Mouse (Mus musculus) B cell, adult 2 months (primary cell): Measurements from ENCODE around the gene Gp9.
"Not testable (repeated sequence)": the region's sequence is repeated elsewhere in the genome, so short reads cannot be mapped to it uniquely, and the experiment has no call there.

ENCODE experiments used
- DNase-seq, 2 experiments: peaks; one replicate each; pipeline ENCODE4 v3.0.0; 2022

Gp9 gene

DNA sequence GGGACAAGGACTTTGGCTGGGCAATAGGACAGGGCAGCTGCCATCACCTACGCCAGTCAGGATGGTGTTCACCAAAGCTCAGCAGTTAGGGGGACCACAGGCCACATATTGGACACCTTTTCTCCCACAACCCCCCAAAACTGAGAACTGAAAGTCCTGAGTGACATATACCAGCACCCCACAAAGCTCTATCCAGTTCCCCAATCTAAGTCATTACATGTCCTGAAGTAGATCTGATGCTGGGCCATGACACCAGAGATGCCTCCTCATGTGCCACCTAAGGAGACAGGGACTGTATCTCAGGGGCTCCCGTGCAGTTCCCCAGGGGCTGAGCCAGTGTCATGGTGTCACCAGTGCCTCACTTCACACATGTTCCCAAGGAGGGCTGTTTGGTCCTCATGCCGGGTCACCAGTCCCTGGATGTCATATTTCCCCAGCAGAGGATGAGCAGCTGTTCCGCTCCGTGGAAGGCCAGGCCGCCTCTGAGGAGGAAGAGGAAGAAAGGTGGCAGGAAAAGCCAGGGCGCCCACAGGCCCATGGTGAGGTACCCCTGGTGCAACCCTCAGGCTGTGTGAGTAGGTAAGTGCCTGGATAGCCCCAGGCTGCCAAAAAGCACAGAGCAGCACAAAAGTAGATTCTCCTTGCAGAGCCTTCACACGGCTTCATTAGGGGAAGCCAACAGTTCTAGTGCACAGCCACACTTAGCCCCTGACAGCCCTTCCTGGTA, 27.5 kb upstream of the Gp9 start:
- no peak for DNase-seq

GRCm38 (mm10) chr6:87751574-87751973, 26.3 kb upstream of the Gp9 start:
- DNase-seq: no peak

GRCm38 (mm10) chr6:87755196-87755595, 22.7 kb upstream of the Gp9 start:
- no peak for DNase-seq

- no peak for DNase-seq
Observed at GRCm38 (mm10) chr6:87756896-87757295, 21.0 kb upstream of the Gp9 start.

DNA sequence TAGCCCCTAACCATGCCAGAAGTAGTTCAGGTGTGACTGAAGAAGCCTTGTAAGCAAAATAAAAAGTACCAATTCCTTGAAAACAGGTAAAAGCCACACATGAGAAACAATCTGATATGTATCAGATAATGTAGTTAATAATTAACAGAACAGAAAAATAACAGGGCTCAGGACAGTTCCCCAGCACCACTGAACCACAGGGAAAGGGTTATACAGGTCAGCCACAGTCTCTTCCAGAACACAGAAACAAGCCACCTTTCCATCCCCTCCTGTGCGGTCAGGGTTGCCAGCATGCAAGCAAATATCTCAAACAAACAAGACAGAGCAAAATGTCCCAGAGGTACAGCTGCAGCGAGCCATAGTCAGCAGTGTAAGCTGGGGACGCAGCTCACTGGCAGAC, 18.5 kb upstream of the Gp9 start:
- DNase-seq: no peak

DNA sequence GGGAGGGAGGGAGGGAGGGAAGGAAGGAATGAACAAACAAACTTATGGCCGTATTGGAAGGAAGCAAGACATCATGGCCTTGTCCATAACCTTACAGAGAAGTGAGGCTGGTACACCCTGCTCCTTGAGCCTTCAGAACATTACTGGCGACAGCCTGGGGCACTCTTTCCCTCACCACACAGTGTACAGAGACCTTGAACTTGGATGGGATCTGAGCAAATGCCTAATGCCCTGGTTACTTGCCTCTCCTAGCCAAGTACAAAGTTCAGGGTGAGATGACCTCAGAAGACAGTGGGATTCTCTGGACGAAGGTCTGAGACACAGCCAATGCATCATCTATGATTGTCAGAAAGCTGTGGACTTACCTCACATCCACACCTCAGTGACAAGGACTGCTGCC, 18.0 kb upstream of the Gp9 start:
- DNase-seq: no peak

- no peak for DNase-seq
Observed at GRCm38 (mm10) chr6:87762161-87762560, 15.7 kb upstream of the Gp9 start.

DNA sequence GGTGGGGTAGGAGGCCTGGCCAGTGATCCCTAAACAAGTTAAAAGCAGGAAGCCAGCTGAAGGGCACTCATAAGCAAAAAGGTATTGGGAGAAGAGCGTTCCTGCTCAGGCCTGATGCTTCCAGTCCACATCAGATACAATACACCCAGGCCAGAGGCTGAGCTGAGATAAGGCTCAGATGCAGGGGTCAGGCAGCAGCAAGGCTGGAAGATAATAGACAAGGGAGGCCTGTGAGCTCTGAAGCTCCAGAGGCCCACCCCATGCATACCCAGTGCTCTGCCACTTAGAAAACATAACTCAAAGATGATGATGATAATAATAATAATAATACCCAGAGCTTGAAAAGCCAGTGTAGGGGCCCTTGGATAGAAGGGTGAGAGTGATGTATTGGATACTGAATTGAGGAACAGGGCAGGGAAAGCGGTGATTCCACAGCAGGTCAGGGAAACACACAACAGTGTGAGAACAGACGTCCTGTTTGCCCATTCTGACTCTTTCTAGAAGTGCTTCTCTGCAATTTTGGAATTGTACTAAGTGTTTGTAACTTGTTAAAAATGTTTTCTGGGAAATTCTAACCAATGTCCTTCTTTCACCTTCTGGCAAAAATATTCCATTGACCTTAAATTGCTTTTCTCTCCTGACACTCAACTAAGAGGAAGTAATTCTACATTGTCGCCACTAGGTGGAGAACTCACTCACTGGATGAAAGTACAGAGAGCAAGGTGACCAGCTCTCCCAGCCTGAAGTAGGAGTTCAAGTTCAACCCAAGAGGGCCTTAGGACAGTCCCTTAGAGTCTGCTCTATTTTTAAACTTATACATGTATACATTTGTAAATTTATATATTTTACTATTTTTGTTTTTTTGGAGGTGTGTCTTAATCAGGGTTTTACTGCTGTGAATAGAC, 14.2 kb upstream of the Gp9 start:
- DNase-seq: peak; percentile 27 to 40

GRCm38 (mm10) chr6:87764296-87764695, 13.6 kb upstream of the Gp9 start:
- DNase-seq: not testable (repeated sequence)

DNA sequence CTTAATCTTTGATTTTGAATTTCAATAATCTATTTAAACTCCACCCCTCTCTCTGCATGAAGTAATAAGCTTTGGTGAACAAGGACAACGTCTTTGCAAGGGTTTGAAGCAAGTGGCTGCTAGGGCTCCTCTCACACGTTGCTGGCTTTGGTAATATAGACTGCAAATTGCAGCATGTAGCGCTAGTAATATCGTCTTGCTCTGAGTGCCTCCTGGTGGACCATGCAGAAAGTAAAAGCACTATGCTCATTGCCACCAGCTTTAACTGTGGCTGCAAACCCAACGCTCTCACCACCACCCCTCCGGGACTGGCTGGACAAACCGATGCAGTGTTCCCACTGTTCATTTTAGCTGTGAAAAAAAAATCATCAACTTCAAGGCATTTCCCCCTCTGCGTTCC, 7.2 kb upstream of the Gp9 start:
- no peak for DNase-seq

DNA sequence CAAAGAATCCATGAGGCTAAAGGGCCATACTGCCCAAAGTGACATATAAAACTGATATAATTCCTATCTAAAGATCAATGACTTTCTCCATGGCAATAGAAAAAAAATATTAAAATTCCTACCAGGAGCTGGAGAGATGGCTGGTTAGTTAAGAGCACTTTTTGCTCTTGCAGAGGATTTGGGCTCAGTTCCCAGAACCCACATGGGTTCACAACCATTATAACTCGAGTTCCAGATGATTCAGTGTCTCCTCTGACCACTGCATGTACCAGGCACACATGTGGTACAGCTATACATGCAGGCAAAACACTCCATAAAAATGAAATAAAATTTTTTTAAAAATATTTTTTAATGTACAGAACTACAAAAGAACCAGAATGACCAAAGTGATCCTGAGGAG, 3.4 kb upstream of the Gp9 start:
- DNase-seq: no peak

GRCm38 (mm10) chr6:87774909-87775308, 3.0 kb upstream of the Gp9 start:
- DNase-seq: no peak

GRCm38 (mm10) chr6:87775588-87776245, 2.2 kb upstream of the Gp9 start:
- DNase-seq: no peak

GRCm38 (mm10) chr6:87776663-87777062, 1.2 kb upstream of the Gp9 start:
- no peak for DNase-seq

GRCm38 (mm10) chr6:87778294-87779173, 662 bp downstream of the Gp9 start:
- no peak for DNase-seq

DNA sequence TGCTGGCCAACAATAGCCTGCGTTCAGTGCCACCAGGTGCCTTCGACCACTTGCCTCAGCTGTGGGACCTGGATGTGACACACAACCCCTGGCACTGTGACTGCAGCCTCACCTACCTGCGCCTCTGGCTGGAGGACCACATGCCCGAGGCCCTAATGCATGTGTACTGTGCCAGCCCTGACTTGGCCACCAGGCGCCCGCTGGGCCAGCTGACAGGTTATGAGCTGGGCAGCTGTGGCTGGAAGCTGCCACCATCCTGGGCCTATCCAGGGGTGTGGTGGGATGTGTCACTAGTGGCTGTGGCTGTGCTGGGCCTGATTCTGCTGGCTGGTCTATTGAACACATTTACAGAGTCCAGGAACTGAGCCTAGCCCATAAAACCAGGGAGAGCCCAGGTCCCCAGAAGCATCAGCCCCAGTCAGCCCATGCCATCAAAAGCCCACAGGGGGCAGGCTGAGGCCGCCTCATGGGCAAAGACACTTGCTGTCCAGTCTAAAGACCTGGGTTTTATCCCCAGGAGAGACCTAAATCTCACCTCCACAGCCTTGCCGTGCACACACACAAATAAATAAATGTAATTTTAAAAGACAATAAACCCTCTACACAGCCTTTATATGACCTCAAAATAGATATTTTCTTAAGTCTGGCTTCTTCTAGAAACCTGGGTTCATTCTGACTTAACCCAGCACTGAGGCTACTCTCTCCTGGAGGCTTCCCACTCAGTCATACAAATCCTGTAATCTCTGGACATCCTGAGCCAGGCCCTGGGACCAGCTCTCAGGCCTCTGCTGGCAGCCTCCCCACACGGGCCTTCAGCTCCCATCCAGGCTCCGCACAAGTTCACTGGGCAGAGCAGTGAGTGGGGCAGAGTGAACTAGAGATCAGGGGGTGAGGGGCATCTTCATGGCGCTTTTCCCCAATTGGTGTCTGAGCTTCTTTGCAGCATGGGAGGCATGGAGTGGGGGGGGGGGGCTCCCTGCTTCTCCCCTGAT, 1.6 kb downstream of the Gp9 start:
- DNase-seq: peak in 1 of 2 experiments; percentile 25

DNA sequence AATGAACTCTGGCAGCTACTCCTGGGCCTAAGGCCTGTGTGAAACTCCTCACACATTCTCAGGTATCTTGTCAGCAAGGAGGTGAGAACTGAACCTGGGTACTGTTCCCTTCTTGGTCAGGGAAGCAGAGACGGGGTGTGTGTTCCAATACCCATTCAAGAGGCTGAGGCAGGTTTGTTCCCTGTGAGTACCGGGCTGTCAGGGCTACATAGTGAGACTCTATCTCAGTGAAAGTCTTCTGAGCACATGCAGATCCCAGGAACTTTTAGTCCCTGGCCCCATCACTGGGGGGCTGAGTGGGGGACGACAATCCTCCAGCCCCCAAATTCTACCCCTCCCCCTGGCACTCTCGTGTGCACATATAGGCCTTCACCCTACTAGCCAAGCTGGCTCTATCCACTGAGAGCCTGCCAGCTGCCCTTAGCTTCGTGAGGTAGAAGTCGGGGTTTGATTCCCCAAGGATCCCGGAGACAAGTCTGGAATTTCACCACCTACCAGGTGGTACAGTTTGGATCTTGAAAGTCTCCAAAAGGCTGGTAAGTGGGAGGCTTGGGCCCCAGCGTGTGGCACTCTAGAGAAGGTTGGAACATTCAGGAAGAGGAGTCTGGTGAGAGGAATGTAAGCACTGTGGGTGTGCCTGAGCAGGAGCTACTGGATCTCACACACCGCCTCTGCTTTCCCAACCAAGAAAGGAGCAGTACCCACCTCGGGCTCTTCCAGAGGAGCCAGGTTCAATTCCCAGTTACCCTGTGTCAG, 2.9 kb downstream of the Gp9 start:
- DNase-seq: no peak

- DNase-seq: no peak
Observed at GRCm38 (mm10) chr6:87784033-87784432, 6.2 kb downstream of the Gp9 start.

DNA sequence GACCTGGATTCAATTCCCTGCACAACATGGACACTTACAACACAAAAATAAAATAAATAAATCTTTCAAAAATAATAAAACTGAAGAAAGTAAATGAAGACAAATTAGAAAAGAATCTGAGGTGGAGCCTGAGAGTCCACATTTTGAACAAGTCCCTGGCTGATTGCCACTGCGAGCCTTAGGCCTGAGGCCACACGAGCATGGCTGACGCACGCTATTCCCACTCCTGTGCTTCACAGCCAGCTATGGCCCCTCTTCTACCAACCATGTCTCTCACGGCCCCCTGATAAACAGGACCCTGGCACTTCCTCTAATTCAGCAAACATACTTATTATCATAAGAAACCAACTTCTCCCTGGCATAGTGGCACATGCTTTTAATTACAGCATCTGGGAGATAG, 8.7 kb downstream of the Gp9 start:
- DNase-seq: no peak

- no peak for DNase-seq
Observed at GRCm38 (mm10) chr6:87787108-87787890, 9.4 kb downstream of the Gp9 start.
